Mouse (Mus musculus) megakaryocyte-erythroid progenitor cell, adult 5-6 weeks (primary cell): Measurements from ENCODE around the gene Kat7. TPM values are rescaled to one million over a fixed set of nuclear protein-coding genes. Genes with fewer than 3 reads are reported as not detected.

Experiments used
- ATAC-seq: replicated peaks from 2 replicates; pipeline ENCODE4 v1.8.0; 2016; ENCODE audit warnings: mild to moderate bottlenecking, inconsistent platforms; ENCODE audit not compliant: severe bottlenecking, poor library complexity, low FRiP score, low TSS enrichment
- total RNA-seq, 2 experiments: library from RNA; stranded (forward) in 1 of 2; stranded (reverse) in 1 of 2; fragments of 200-1000, 215-1000 nt in 1 of 2; fragments of >200 nt in 1 of 2; fragmentation: Nextera tagmentation in 1 of 2; gene quantifications; 2 replicates each; pipeline ENCODE4 v1.2.3; 2014 to 2017

The Kat7 gene
- total RNA-seq, 2 experiments from 2014 or later = 60.5 to 62.2 TPM

DNA sequence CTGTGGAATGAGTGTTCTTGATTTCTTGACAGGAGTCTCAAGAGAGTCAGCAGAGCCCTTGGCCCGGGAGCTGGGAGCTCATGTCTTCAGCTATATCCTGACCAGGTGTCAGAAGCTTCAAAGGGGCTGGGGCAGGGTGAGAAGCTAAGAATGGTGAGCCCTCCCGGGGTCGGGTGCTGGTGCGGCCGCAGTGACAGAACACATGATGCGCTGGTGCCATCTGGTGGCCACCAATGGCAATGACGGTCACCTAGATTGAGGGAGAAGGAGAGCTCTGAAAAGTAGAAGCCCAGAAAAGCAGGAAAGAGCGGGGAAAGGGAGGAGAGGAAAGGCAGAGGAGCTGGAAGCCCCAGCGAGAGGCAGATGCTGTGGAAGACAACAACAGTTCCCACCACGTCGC, 58.8 kb downstream of the Kat7 start:
- ATAC-seq = peak; percentile 54; the same call in 1 of the 2 replicates

GRCm38 (mm10) chr11:95250110-95250509, 59.9 kb downstream of the Kat7 start:
- ATAC-seq = no peak

DNA sequence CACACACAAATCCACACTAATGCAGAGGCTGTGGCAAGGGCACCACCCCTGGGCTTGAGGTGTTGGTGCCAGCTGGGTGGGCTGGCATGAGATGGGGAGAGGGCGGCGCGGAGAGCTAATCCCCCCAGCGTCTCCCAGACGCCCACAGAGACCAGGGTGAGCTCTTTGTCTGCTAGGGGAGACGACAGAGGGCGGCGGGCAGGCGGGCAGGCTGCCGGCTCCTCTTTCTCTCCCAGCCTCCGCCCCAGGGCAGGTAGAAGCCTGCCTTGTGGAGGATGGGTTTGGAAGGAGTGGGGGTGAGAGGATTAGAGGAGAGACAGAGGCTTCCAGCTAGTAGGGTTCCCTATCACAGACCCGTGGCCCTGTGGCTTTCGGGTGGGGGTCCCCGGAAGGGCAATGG, 63.0 kb downstream of the Kat7 start:
- ATAC-seq = no peak

DNA sequence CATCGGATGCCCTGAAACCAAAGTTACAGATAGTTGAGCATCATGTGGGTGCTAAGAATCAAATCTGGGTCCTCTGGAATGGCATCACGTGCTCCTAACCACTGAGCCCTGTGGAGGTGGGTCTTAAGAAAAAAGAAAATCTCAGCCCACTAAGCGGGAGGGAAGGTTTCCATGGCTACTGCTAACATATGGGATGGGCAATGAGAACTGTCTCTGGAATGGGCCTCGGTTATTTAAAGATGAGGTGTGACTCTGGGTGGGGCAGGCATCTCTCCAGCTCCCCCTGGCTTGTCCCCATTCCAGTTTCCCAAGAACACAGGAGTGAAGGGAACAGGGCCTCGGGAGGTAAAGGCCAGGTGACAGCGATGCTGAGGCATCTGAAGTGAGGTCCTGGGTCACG, 64.6 kb downstream of the Kat7 start:
- no peak for ATAC-seq

GRCm38 (mm10) chr11:95242653-95243052, 67.4 kb downstream of the Kat7 start:
- no peak for ATAC-seq

- ATAC-seq = no peak
Observed at GRCm38 (mm10) chr11:95238477-95238876, 71.6 kb downstream of the Kat7 start.

DNA sequence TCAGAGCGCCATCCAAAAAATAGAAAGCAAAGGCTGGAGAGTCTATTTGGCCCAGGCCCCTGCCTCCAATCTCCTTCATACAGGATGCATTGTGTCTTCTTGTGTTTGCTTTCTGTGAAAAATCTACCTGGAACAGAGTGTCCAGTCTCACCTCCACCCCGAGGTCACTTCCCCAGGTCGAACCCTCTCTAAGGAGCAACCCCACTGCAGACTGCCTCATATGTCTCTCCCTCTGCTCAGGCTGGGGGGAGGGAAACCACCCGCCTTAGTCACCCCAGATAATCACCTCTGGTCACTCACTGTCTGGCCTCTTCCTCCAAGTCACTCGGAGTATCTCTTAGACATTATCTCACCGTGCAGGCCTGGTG, 77.7 kb downstream of the Kat7 start:
- no peak for ATAC-seq

GRCm38 (mm10) chr11:95231688-95232328, 78.2 kb downstream of the Kat7 start:
- ATAC-seq = peak; percentile 66

DNA sequence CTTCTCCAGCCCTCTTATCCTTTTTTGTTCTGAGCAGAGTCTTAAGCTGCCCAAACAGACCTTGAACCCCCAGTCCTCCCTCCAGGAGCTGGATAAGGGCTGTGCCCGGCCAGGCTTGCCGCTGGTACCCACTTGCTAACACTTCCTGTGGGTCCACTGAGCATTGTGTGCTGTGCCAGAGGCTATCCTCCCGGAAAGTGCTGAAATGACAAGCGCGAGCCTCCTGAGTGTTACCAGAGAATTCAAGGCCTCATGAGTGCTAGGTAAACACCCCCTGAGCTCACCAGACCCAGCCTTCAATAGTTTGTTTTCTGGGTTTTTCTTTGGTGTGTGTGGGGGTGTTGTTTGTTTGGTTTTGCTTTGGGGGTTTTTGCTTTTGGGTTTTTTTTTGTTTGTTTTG, 82.6 kb downstream of the Kat7 start:
- no peak for ATAC-seq

- no peak for ATAC-seq
Observed at GRCm38 (mm10) chr11:95225448-95225847, 84.6 kb downstream of the Kat7 start.

Other genes starting within 250 kb of the Kat7 start
- not detected in 2 replicates for gene Itga3, start 233.4 kb downstream of the Kat7 start, total RNA-seq (2014; fragmentation: Nextera tagmentation)
- 0.28 TPM in 1 of 2 replicates, not detected in the other for gene Itga3, start 233.4 kb downstream of the Kat7 start, total RNA-seq (2017)
- gene Dlx3, start 190.1 kb downstream of the Kat7 start, total RNA-seq (2014; fragmentation: Nextera tagmentation) = not detected in 2 replicates
- not detected in 2 replicates for gene Dlx3, start 190.1 kb downstream of the Kat7 start, total RNA-seq (2017)
- not detected in 2 replicates for gene Dlx4, start 164.0 kb downstream of the Kat7 start, total RNA-seq (2014; fragmentation: Nextera tagmentation)
- gene Dlx4, start 164.0 kb downstream of the Kat7 start, total RNA-seq (2017) = not detected in 2 replicates
- not detected in 2 replicates for gene Tac4, start 48.7 kb downstream of the Kat7 start, total RNA-seq (2014; fragmentation: Nextera tagmentation)
- not detected in 2 replicates for gene Tac4, start 48.7 kb downstream of the Kat7 start, total RNA-seq (2017)
- gene Fam117a, start 26.8 kb upstream of the Kat7 start, total RNA-seq (2014; fragmentation: Nextera tagmentation) = 68.2 and 71.9 TPM in 2 replicates
- gene Fam117a, start 26.8 kb upstream of the Kat7 start, total RNA-seq (2017) = 49.9 and 50.2 TPM in 2 replicates
- gene Slc35b1, start 74.4 kb upstream of the Kat7 start, total RNA-seq (2014; fragmentation: Nextera tagmentation) = 30.6 and 84.7 TPM in 2 replicates
- 29.3 and 54.5 TPM in 2 replicates for gene Slc35b1, start 74.4 kb upstream of the Kat7 start, total RNA-seq (2017)
- gene Spop, start 103.8 kb upstream of the Kat7 start, total RNA-seq (2014; fragmentation: Nextera tagmentation) = 51.5 and 55.3 TPM in 2 replicates
- gene Spop, start 103.8 kb upstream of the Kat7 start, total RNA-seq (2017) = 37.5 and 45.5 TPM in 2 replicates
- gene Nxph3, start 204.3 kb upstream of the Kat7 start, total RNA-seq (2014; fragmentation: Nextera tagmentation) = not detected in 2 replicates
- gene Nxph3, start 204.3 kb upstream of the Kat7 start, total RNA-seq (2017) = not detected in 2 replicates